Mouse (Mus musculus): Measurements from ENCODE around the gene Crct1. TPM values are rescaled to one million over a fixed set of nuclear protein-coding genes. Genes with fewer than 3 reads are reported as not detected.

Crct1 gene
- total RNA-seq (2021): not detected
- long read RNA-seq, experiment 1: 0 reads
- long read RNA-seq, experiment 2: 0 reads

GRCm38 (mm10) chr3:93015460-93016104 lies at the start of gene Crct1:
Crct1 (minus strand) TSS chr3:93015687.
- DNase-seq: no peak

DNA sequence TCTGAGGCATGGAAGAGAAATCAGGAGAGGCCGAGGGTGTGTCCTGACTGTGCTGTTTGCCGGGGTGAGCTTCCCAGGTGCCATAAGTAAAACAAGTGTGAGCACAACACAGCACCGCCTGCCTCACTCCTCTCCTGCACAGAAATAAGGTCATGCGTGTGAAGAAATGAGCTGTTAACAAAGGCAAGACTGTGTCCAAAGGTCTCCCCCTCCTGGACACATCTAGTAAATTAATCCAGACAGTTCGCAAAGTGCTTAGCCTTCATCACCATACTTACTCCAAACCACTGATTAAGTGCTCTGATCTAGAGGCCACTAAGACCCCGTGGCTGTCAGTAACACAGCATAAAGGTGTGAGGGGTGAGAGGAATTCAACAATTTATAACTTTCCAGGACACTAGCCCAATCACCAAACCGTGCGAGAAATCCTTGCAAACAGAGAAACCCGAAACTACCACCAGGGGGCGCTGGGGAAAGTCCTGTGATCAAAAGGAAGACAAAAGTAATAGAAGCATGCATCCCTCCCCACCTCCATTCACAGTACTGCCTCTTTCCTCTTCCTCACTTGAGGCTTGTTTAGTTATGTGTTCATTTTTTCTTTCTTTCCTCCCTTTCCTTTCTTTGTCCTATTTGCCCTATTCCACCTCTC lies 37.5 kb upstream of the Crct1 start:
- DNase-seq: no peak

DNA sequence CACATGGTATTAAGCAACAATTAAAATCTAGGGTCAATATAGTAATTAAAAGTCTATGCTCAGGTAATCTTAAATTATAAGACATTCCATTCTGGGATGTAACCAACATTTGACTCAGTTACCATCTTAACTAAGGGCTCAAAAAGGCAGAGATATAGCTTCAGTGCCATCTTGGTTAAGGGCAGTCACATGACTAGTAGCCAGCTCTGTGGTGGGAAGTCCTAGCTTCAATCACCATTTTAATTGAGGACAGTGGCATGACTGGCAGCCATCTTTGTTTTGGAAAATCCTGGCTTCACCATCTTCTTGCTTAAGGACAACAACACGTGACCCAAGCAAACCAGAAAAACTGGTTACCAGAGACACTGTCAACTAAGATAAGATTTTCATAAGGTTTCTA lies 34.7 kb upstream of the Crct1 start:
- no peak for DNase-seq

GRCm38 (mm10) chr3:93031450-93031849 lies 16.0 kb upstream of the Crct1 start:
- no peak for DNase-seq

DNA sequence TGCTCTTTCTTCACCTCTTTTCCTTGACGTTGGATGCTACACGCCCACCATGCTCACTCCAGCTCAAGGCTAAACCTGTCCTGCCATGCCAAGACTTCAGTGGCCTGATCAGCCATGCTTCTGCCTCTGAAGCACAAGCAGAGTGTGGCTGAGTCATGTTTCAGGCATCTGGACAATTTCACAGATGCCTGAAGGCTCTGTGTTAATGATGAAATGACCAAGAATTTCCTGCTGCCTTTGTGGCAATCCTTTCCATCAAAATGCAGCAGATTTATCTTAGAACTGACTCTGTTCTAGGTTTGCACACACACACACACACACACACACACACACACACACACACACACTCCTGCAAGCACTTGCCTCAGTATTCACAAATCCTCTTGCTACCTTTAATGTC lies 10.0 kb upstream of the Crct1 start:
- DNase-seq: no peak

- no peak for DNase-seq
Observed at GRCm38 (mm10) chr3:93023411-93024184, 8.1 kb upstream of the Crct1 start.

- DNase-seq: no peak
Observed at GRCm38 (mm10) chr3:93021171-93021570, 5.7 kb upstream of the Crct1 start.

GRCm38 (mm10) chr3:93018960-93019359 lies 3.5 kb upstream of the Crct1 start, which contains the start of gene Lce1m:
Lce1m (minus strand) TSS chr3:93019060.
- DNase-seq: no peak

GRCm38 (mm10) chr3:93014871-93015270 lies 616 bp downstream of the Crct1 start:
- no peak for DNase-seq

DNA sequence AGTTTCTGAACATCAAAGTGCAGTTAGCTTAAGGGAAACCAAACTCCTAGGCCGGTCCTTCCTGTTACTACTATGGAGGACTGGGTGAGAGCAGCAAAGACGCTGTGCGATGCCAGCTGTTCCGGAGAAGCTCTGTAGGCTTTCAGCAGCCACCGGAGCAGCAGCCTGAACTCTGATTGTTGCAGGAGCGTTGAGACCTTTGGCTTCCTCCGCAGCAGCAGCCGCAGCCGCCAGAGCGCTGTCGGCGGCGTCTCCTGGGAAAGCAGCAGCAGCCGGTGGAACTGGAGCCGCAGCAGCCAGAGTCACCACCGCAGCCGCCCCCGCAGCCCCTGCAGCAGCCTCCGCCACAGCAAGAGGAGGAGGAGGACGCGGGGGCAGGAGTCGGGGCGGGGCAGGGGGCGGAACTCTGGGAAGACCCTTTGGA lies 1.1 kb downstream of the Crct1 start:
- DNase-seq: peak; percentile 8

DNA sequence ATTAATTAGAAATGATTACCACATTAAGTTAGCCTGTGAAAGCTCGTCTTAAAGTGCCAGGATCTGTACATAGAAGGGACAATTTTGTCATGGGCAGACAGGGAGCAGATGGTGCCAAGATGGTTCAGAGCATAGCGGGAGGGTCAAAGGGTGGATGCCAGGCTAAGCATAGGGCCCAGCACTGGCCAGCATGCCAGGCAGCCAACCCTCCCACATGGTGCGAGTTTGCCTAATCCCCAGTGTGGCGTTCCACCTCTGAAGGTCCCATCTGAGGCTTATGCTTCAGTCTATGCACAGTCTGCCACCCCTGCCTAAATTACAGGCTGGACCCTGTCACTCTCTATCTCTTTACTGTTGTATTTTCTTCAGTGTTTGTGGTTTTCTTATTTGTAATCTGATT lies 12.6 kb downstream of the Crct1 start:
- no peak for DNase-seq

DNA sequence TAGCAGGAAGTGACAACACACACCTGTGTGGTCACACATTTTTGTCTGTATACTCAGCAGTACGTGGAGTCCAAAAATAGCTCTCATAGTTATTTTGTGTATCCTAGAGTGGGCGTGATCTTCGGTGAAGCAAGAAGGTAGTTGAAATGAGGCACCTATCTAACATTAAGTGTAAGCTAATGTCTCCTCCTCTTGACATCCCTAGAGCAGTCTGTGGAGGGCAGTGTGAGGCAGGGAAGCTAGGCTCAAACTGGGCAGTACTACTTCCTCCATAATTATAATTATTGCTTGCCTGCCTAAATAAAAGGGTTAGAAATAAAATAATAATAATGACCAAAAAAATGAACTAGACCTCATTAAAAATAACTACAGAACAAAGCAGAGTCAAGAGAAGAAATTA lies 14.9 kb downstream of the Crct1 start:
- DNase-seq: no peak

DNA sequence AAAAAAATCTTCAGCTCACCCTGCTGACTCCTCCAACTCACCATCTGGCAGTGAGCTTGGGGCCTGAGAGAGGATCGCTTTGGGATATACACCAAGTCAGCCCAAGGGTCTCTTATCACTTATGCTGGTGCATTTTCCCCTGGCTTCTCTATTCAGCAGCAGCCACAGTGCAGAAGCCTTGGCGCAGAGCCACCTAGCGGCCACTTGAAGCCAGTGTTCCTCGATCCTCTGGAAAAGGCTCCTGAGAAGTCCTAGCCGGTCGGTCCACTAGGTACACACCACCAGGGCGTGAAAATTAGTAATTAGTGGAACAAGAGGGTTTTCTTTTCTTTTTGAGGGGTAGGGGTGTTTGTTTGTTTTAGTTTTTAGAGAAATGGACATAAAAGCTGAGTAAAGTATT lies 16.8 kb downstream of the Crct1 start:
- DNase-seq: peak; percentile 21

- no peak for DNase-seq
Observed at GRCm38 (mm10) chr3:92991926-92992325, 23.6 kb downstream of the Crct1 start, which contains the start of gene Lce3f. Lce3f (plus strand) TSS chr3:92992226.

DNA sequence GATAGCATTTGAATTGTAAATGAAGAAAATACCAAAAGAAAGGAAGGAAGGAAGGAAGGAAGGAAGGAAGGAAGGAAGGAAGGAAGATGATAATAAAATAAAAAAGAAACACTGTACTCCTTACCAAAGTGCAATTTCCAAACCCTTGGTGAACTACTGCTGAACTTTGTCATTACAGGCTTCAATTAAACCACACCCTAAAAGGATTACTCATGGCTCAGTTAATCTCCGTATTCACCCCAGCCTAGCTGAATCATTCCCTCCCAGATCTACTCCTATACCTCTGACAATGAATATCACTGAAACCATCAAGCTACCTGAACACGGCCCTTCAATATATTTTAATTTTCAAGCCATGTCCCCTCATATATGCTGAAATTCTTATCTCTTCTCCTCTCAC lies 37.0 kb downstream of the Crct1 start:
- DNase-seq: no peak

- DNase-seq: no peak
Observed at GRCm38 (mm10) chr3:92966761-92967160, 48.7 kb downstream of the Crct1 start, which contains the start of gene Lce3e. Lce3e (plus strand) TSS chr3:92967061.

Other genes with a start within 250 kb of the Crct1 start
- gene Lce1i, start 236.8 kb downstream of the Crct1 start, total RNA-seq (2021): not detected
- not detected for gene Lce1j, start 225.2 kb downstream of the Crct1 start, total RNA-seq (2021)
- not detected for gene Lce1k, start 207.8 kb downstream of the Crct1 start, total RNA-seq (2021)
- not detected for gene Kprp, start 188.4 kb downstream of the Crct1 start, total RNA-seq (2021)
- gene Lce1l, start 164.4 kb downstream of the Crct1 start, total RNA-seq (2021): not detected
- gene 2310050C09Rik, start 145.5 kb downstream of the Crct1 start, total RNA-seq (2021): not detected
- not detected for gene Lce3a, start 89.5 kb downstream of the Crct1 start, total RNA-seq (2021)
- not detected for gene Lce3b, start 82.7 kb downstream of the Crct1 start, total RNA-seq (2021)
- gene Lce3c, start 71.2 kb downstream of the Crct1 start, total RNA-seq (2021): not detected
- gene Lce3d, start 58.3 kb downstream of the Crct1 start, total RNA-seq (2021): not detected
- not detected for gene Lce3e, start 48.6 kb downstream of the Crct1 start, total RNA-seq (2021)
- gene Lce3f, start 23.5 kb downstream of the Crct1 start, total RNA-seq (2021): not detected
- gene Lce1m, start 3.4 kb upstream of the Crct1 start, total RNA-seq (2021): not detected
- not detected for gene Gm4858, start 53.1 kb upstream of the Crct1 start, total RNA-seq (2021)
- gene Crnn, start 129.1 kb upstream of the Crct1 start, total RNA-seq (2021): not detected
- not detected for gene Flg2, start 181.6 kb upstream of the Crct1 start, total RNA-seq (2021)